Mouse (Mus musculus): Measurements from ENCODE around the gene Itprid1. TPM values are rescaled to one million over a fixed set of nuclear protein-coding genes. Genes with fewer than 3 reads are reported as not detected.

Gene Itprid1
- not detected in 2 replicates for polyA plus RNA-seq (2014; fragmentation: Nextera tagmentation; extraction: Ambion mirVana)

- 65% methylated on average over 8 of the region's 8 CpGs for WGBS (ENCODE audit: insufficient replicate concordance)
- Histone ChIP-seq H3K36me3 (ENCODE audit: control insufficient read depth, insufficient read depth, low read length) (no peaks in the 10 kb centered on the region), H3K4me2 (no peak within 1 kb of the TSS), H3K4me1 (ENCODE audit: control insufficient read depth, insufficient read depth, low read length) (no peaks in the 10 kb centered on the region), H3K27me3 (ENCODE audit: control insufficient read depth, insufficient read depth, low read length) (no peaks in the 10 kb centered on the region), H3K27ac (ENCODE audit: low read depth, low read length) (no peak within 1 kb of the TSS), H3K9me3 (replicated peaks; ENCODE audit: control insufficient read depth, low read length) (no peaks in the 10 kb centered on the region), H3K4me3 (ENCODE audit: low read depth, low read length) (no peak within 1 kb of the TSS), H3K9ac (ENCODE audit: low read depth, low read length) (no peak within 1 kb of the TSS)
- no peak for ATAC-seq (replicated peaks; ENCODE audit: insufficient number of reproducible peaks, low FRiP score, low TSS enrichment)
Measured at GRCm38 (mm10) chr6:55836650-55837320, at the start of gene Itprid1. Gene Itprid1, plus strand, starts transcription at chr6:55836895.

GRCm38 (mm10) chr6:55789557-55789956 is 47.1 kb upstream of the Itprid1 start:
- H3K36me3 ChIP-seq (ENCODE audit: control insufficient read depth, insufficient read depth, low read length): no peaks in the 10 kb centered on the region
- WGBS (ENCODE audit: insufficient replicate concordance): 44% methylated on average over 1 of the region's 1 CpGs
- no peak overlapping the region for H3K9ac ChIP-seq (ENCODE audit: low read depth, low read length)
- no peak overlapping the region for H3K4me2 ChIP-seq
- H3K9me3 ChIP-seq (replicated peaks; ENCODE audit: control insufficient read depth, low read length): no peaks in the 10 kb centered on the region
- H3K27ac ChIP-seq (ENCODE audit: low read depth, low read length): no peak overlapping the region
- no peak overlapping the region for H3K4me3 ChIP-seq (ENCODE audit: low read depth, low read length)
- ATAC-seq (replicated peaks; ENCODE audit: insufficient number of reproducible peaks, low FRiP score, low TSS enrichment): no peak
- H3K27me3 ChIP-seq (ENCODE audit: control insufficient read depth, insufficient read depth, low read length): no peaks in the 10 kb centered on the region
- H3K4me1 ChIP-seq (ENCODE audit: control insufficient read depth, insufficient read depth, low read length): peaks cover 7% of the 10 kb centered on the region; the same call in 1 of the 2 replicates

- Histone ChIP-seq H3K27ac (ENCODE audit: low read depth, low read length) (no peak overlapping the region), H3K36me3 (ENCODE audit: control insufficient read depth, insufficient read depth, low read length) (no peaks in the 10 kb centered on the region)
- 21% methylated on average over 6 of the region's 6 CpGs for WGBS (ENCODE audit: insufficient replicate concordance)
Measured at GRCm38 (mm10) chr6:55791852-55792496, 44.7 kb upstream of the Itprid1 start.

GRCm38 (mm10) chr6:55792536-55792935 is 44.2 kb upstream of the Itprid1 start:
- H3K27ac ChIP-seq (ENCODE audit: low read depth, low read length): no peak overlapping the region
- no peaks in the 10 kb centered on the region for H3K27me3 ChIP-seq (ENCODE audit: control insufficient read depth, insufficient read depth, low read length)
- no peaks in the 10 kb centered on the region for H3K9me3 ChIP-seq (replicated peaks; ENCODE audit: control insufficient read depth, low read length)
- H3K4me3 ChIP-seq (ENCODE audit: low read depth, low read length): no peak overlapping the region
- H3K4me1 ChIP-seq (ENCODE audit: control insufficient read depth, insufficient read depth, low read length): peaks cover 7% of the 10 kb centered on the region; the same call in 1 of the 2 replicates
- WGBS (ENCODE audit: insufficient replicate concordance): 44% methylated on average over 8 of the region's 8 CpGs
- H3K4me2 ChIP-seq: peak overlapping the region; percentile 3
- ATAC-seq (replicated peaks; ENCODE audit: insufficient number of reproducible peaks, low FRiP score, low TSS enrichment): no peak
- H3K9ac ChIP-seq (ENCODE audit: low read depth, low read length): no peak overlapping the region
- H3K36me3 ChIP-seq (ENCODE audit: control insufficient read depth, insufficient read depth, low read length): no peaks in the 10 kb centered on the region

More at GRCm38 (mm10) chr6:55791852-55792496, 44.7 kb upstream of the Itprid1 start:
- no peaks in the 10 kb centered on the region for H3K27me3 ChIP-seq (ENCODE audit: control insufficient read depth, insufficient read depth, low read length)
- H3K9me3 ChIP-seq (replicated peaks; ENCODE audit: control insufficient read depth, low read length): no peaks in the 10 kb centered on the region
- peaks cover 7% of the 10 kb centered on the region; the same call in 1 of the 2 replicates for H3K4me1 ChIP-seq (ENCODE audit: control insufficient read depth, insufficient read depth, low read length)
- ATAC-seq (replicated peaks; ENCODE audit: insufficient number of reproducible peaks, low FRiP score, low TSS enrichment): 0 out of 2 replicates have a peak, but pooled peaks have one; percentile 10
- no peak overlapping the region for H3K4me3 ChIP-seq (ENCODE audit: low read depth, low read length)
- peak overlapping the region; percentile 3 for H3K4me2 ChIP-seq
- H3K9ac ChIP-seq (ENCODE audit: low read depth, low read length): no peak overlapping the region

GRCm38 (mm10) chr6:55802686-55803085 is 34.0 kb upstream of the Itprid1 start:
- no peaks in the 10 kb centered on the region for H3K27me3 ChIP-seq (ENCODE audit: control insufficient read depth, insufficient read depth, low read length)
- no peaks in the 10 kb centered on the region for H3K9me3 ChIP-seq (replicated peaks; ENCODE audit: control insufficient read depth, low read length)
- H3K36me3 ChIP-seq (ENCODE audit: control insufficient read depth, insufficient read depth, low read length): no peaks in the 10 kb centered on the region
- no peak overlapping the region for H3K4me2 ChIP-seq
- H3K27ac ChIP-seq (ENCODE audit: low read depth, low read length): no peak overlapping the region
- ATAC-seq (replicated peaks; ENCODE audit: insufficient number of reproducible peaks, low FRiP score, low TSS enrichment): no peak
- no peak overlapping the region for H3K4me3 ChIP-seq (ENCODE audit: low read depth, low read length)
- 59% methylated on average over 1 of the region's 1 CpGs for WGBS (ENCODE audit: insufficient replicate concordance)
- H3K4me1 ChIP-seq (ENCODE audit: control insufficient read depth, insufficient read depth, low read length): no peaks in the 10 kb centered on the region
- H3K9ac ChIP-seq (ENCODE audit: low read depth, low read length): no peak overlapping the region

- H3K4me3 ChIP-seq (ENCODE audit: low read depth, low read length): no peak overlapping the region
- H3K4me2 ChIP-seq: no peak overlapping the region
- H3K27ac ChIP-seq (ENCODE audit: low read depth, low read length): no peak overlapping the region
- H3K9me3 ChIP-seq (replicated peaks; ENCODE audit: control insufficient read depth, low read length): no peaks in the 10 kb centered on the region
- no peak overlapping the region for H3K9ac ChIP-seq (ENCODE audit: low read depth, low read length)
- H3K4me1 ChIP-seq (ENCODE audit: control insufficient read depth, insufficient read depth, low read length): no peaks in the 10 kb centered on the region
- 72% methylated on average over 7 of the region's 7 CpGs for WGBS (ENCODE audit: insufficient replicate concordance)
- ATAC-seq (replicated peaks; ENCODE audit: insufficient number of reproducible peaks, low FRiP score, low TSS enrichment): no peak
- H3K36me3 ChIP-seq (ENCODE audit: control insufficient read depth, insufficient read depth, low read length): no peaks in the 10 kb centered on the region
- H3K27me3 ChIP-seq (ENCODE audit: control insufficient read depth, insufficient read depth, low read length): no peaks in the 10 kb centered on the region
Measured at GRCm38 (mm10) chr6:55803357-55803756, 33.3 kb upstream of the Itprid1 start.

GRCm38 (mm10) chr6:55803991-55804680 is 32.6 kb upstream of the Itprid1 start:
- ATAC-seq (replicated peaks; ENCODE audit: insufficient number of reproducible peaks, low FRiP score, low TSS enrichment): no peak
- 27% methylated on average over 12 of the region's 12 CpGs for WGBS (ENCODE audit: insufficient replicate concordance)
- no peak overlapping the region for H3K9ac ChIP-seq (ENCODE audit: low read depth, low read length)
- H3K27ac ChIP-seq (ENCODE audit: low read depth, low read length): no peak overlapping the region
- H3K4me3 ChIP-seq (ENCODE audit: low read depth, low read length): no peak overlapping the region
- no peaks in the 10 kb centered on the region for H3K27me3 ChIP-seq (ENCODE audit: control insufficient read depth, insufficient read depth, low read length)
- H3K36me3 ChIP-seq (ENCODE audit: control insufficient read depth, insufficient read depth, low read length): no peaks in the 10 kb centered on the region
- H3K9me3 ChIP-seq (replicated peaks; ENCODE audit: control insufficient read depth, low read length): no peaks in the 10 kb centered on the region
- H3K4me2 ChIP-seq: no peak overlapping the region
- no peaks in the 10 kb centered on the region for H3K4me1 ChIP-seq (ENCODE audit: control insufficient read depth, insufficient read depth, low read length)

- H3K36me3 ChIP-seq (ENCODE audit: control insufficient read depth, insufficient read depth, low read length): no peaks in the 10 kb centered on the region
- H3K9ac ChIP-seq (ENCODE audit: low read depth, low read length): no peak overlapping the region
- H3K4me1 ChIP-seq (ENCODE audit: control insufficient read depth, insufficient read depth, low read length): no peaks in the 10 kb centered on the region
- H3K4me3 ChIP-seq (ENCODE audit: low read depth, low read length): no peak overlapping the region
- no peaks in the 10 kb centered on the region for H3K9me3 ChIP-seq (replicated peaks; ENCODE audit: control insufficient read depth, low read length)
- 81% methylated on average over 4 of the region's 4 CpGs for WGBS (ENCODE audit: insufficient replicate concordance)
- no peak overlapping the region for H3K4me2 ChIP-seq
- H3K27me3 ChIP-seq (ENCODE audit: control insufficient read depth, insufficient read depth, low read length): no peaks in the 10 kb centered on the region
- no peak for ATAC-seq (replicated peaks; ENCODE audit: insufficient number of reproducible peaks, low FRiP score, low TSS enrichment)
- H3K27ac ChIP-seq (ENCODE audit: low read depth, low read length): no peak overlapping the region
Measured at GRCm38 (mm10) chr6:55804681-55805000, 32.1 kb upstream of the Itprid1 start.
